Mouse (Mus musculus) spleen, postnatal 36 days (tissue): ENCODE results near the gene Lamb1.

Source experiments
- DNase-seq, 2 experiments: peaks; one replicate each; pipeline ENCODE4 v3.0.0; 2022; ENCODE audit warnings: low spot score in 2 of 2, mixed read lengths in 1 of 2

Gene Lamb1

DNA sequence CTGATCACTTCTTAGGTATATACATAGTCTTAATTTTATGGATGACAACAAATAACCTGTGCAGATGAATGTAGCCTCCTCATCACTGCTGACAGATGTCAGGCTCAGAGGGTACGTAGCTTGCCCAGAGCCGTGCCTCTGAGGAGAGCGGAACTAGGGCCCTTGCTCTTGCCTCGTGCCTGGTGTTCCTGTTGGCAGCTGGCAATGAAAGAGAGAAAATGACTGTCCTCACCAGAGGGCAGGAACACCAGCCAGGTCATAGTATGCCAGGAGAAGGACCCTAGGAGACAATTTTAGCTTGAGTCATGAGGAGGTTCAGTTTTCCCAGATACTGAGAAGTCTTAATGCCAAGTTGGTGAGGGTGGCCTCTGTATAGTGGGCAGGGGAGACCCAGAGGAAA lies 48.1 kb downstream of the Lamb1 start:
- DNase-seq, result no peak

DNA sequence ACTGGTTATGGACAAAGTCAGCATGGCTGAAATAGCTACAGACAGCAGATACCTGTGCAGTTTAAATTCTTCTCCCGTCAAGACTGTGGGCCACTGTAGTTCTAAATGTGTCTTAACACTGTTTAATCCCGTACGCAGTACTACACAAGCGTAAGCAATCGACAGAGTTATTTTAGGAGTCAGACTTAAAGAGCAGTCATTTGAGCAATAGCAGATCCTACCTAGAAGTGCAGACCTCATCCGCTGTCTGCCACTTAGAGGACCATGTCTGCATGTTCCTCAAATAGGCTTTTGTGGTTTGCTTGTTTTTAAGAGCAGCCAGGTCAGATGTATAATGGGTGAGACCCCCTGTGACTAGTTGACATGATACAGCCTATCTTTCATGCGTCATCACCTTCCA lies 49.3 kb downstream of the Lamb1 start:
- DNase-seq, result no peak

DNA sequence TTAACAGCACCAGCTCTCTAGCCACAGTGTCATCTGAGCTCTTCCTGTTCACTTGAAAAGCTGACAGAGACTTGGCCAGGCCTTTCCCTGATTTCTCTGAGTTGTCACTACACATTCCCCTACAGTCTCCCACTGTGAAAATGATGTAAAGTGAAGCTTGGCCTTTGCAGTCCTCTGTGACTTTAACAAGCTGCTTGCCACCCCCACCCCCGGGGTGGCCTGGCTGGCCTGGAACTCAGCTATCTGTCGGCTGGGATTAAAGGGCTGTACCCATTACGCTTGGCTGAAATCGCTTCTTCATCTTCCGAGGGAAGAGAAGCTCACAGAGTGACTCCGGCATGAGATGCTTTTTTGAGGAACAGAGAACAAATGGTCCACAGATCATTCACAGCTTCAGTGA lies 50.9 kb downstream of the Lamb1 start:
- no peak for DNase-seq

DNA sequence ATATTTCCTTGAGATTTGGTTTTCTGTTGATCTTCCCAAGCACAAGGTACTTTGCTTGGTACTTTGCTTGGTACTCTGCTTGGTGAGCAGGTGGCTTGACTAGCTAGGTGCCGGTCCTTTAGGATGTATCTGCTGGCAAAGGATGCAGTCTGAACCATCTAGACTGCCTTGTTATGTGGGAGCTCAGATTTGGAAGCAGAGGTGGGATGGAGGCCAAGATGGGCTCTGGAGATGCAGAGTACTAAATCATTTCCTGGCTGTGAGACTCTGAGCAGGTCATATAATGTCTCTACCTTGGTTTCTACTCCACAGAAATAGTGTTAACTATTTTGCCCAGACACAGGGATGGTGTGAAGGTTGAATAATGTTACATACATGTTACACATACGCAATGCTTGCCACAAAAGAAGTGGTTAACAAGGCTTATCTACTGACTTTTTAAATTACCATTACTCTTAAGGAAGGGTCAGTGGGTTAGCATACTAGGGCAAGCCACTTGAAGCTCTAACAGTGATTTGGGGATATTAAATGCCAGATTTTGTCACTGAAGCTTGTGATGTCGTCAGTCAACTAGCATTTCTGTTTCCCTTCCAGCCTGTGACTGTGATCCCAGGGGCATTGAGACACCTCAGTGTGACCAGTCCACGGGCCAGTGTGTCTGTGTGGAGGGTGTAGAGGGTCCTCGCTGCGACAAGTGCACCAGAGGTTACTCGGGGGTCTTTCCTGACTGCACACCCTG lies 52.8 kb downstream of the Lamb1 start:
- no peak for DNase-seq

DNA sequence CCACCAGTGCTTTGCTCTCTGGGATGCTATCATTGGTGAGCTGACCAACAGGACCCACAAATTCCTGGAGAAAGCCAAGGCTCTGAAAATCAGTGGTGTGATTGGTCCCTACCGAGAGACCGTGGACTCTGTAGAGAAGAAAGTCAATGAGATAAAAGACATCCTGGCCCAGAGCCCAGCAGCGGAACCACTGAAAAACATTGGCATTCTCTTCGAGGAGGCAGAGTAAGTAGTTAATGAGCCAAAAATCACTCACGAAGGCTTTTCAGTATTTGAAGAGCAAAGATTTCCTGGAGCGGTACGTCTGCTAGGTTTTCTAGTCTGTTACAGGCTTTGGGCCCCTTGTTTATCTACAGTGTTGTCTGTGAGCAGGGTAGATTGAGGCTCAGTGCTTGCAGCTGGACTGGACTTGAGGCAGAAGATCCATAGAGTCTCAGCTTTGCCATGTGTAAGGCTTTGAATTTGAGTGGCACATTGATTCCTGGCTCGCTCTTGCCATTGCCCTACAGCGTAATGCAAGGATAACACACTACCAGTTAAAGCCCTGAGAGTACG lies 53.5 kb downstream of the Lamb1 start:
- no peak for DNase-seq

DNA sequence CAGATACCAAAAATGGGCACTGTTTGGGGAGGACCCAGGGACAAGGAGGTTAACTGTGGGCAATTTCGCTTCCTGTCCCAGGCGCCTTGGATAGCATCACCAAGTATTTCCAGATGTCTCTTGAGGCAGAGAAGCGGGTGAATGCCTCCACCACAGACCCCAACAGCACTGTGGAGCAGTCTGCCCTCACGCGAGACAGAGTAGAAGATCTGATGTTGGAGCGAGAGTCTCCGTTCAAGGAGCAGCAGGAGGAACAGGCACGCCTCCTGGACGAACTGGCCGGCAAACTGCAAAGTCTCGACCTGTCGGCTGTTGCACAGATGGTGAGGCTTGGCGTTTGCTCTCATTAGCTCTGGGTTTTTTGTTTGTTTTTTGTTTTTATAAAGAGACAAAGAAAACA lies 55.8 kb downstream of the Lamb1 start:
- DNase-seq, result no peak

DNA sequence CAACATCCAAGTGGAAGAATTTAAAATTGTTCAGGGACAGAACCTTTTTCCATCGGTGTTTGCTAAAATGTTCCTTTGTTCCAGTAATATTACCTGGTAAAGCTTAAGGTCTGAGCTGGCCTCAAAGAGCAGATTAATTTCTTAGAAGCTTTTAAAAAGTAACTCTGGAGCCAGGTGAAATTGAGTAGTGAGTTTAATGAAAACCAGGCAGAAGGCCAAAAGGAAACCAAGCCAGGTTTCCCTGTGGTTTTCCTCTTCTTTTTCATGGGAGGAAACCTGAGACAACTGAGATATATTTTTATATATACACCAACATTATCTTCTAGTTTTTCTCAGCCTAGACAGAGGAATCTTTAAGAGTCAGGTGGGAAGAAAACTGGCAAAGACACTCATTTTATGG lies 56.5 kb downstream of the Lamb1 start:
- DNase-seq, result no peak

DNA sequence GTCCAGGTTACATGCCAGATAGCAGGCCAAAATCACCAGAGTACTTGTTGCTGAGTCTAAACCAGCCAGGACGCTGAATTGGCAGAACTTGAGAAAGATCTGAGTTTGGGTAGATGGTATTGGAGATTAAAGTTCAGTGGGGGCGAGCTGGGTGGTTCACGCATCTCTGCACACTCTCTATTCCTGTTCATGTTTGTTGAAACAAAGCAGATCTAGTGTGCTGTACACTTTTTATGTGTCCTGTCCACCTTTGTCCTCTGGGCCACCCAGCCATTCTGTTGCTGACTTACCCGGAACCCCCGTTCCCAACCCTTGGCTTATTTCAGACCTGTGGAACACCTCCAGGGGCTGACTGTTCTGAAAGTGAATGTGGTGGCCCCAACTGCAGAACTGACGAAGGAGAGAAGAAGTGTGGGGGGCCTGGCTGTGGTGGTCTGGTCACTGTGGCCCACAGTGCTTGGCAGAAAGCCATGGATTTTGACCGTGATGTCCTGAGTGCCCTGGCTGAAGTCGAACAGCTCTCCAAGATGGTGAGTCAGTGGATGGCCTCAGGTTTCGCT lies 58.2 kb downstream of the Lamb1 start:
- no peak for DNase-seq

DNA sequence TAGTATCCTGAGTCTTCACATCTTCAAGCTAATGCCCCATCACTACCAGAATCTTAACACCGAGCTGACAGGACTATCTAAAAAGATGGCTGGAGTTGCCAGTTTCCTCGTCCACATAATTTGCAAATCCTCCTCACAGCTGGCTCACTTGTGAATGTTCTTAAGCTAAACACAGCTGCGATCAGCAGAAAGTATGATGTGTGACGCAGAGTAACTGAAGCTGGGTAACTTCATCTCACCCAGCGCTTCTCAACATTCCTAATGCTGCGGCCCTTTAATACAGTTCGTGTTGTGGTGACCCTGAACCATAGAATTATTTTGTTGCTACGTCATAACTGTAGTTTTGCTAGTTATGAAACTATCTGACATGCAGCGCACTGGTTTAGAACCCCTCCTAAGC lies 62.1 kb downstream of the Lamb1 start:
- DNase-seq, result no peak

DNA sequence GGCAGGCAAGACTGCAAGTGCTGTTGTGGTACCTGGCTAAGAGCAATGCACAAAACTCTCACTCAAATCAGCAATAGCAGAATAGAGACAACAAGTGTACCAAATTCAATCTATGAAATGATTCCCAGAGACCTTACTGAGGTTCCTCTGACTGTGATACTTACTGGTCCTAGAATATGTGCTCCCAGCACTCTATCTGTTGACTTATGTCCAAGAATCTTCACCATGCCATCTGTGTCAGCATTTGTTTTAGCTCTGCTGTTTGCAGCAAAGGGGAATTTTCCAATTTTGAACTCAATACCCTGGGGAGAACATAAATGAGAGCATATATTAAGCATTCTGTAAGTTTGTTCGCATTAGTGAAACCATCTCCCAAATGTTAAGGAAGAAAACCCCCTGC lies 68.2 kb downstream of the Lamb1 start:
- no peak for DNase-seq

DNA sequence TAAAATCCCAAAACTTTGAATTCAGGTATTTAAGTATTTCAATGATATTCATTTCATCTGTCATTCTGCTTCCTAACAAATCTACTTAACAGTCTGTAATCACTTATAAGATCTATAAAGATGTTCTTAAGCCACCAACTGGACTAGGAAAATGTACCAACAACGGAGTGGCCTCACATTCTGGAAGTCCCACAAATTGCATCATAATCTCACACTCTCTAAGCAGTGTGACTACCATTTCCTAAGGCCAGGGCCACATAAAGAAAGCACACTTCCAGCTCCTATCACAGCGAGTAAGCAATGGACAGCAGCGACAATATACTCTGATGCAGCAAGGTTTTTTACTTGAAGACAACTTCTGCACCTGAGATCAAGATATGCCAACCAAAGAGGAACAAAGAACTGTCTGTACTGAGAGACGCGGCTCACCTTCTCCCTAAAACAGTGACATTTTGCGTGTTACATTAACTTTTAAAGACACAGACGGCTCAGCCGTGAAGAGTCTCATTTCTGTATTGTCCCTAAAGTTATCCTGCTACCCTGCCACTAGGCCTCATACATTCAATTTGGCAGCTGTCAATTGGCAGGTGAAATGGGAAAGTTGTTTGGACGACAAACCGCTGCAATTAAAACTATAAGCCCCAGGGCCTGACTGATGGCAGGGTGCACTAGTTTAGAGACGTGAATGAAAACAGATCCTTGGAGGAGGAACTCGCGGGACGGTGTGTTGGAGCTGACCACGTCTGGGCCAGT lies 85.3 kb downstream of the Lamb1 start:
- no peak for DNase-seq

DNA sequence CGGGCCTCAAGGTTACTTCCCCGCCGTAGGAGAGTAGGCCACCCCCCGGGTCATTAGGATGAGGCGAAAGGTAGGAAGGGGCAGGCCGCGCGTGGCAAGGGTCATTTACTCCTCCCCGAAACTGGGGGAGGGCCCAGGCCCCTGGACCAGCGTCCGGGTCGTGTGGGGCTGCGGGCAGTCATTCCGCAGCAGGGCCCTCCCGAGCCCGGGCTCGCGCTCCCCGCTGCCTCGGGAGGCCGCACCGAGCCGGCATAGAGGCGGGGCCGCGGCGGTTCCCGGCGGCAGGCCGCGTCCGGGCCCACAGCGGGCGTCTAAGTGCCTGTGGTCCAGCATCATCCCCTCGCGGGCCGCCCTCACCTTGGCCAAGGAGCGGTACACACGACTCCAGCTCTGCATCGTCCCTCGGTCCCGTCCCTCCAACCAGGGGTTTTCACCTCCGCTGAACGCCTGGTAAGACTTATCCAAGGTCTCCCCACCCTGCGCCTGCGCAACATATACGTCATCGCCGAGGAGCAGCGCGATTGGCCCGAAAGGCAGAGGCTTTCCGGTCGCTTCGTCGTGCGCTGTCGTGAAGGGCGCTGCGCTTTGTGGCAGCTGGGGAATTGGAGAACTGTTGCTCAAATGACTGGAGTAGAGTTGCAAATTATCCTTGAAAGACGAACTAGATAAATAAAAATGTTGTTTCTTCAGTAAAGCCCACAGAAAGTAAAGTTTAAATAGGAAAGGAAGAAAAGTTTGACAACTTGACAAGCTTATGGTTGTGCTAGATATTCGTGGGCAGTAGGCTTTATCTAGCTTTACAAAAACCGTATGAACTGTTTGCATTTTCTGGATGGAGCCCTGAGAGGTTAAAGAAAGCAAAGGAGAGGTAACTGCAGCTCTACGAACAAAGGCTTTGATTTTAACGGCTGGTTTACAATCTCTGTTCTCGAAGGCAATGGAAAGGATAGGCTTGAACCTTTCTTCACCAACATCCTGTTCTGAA lies 86.2 kb downstream of the Lamb1 start, which contains the start of gene Dld:
Dld (minus strand) TSS at position 510 of the 985 bp plus-strand sequence.
- DNase-seq, result peak; percentile 95

DNA sequence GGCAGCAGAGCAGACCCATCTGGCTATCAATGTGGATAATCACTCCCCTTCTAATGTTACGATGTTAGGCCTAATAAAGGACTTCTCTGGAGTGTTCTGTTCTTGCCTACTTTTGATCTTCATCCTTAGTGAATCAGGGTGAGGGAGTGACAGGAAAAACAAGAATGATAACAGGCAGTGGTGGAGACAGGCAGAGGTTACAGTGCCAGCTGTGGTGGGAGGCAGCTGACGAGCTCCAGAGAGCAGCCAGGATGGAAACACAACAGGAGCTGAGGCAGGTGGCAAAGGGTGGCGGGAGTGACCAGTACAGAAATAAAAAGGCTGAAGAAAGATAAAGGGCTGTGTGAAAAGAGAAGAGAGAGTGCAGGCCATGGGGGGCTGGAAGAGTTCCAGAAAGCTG lies 101.4 kb downstream of the Lamb1 start:
- DNase-seq, result no peak

DNA sequence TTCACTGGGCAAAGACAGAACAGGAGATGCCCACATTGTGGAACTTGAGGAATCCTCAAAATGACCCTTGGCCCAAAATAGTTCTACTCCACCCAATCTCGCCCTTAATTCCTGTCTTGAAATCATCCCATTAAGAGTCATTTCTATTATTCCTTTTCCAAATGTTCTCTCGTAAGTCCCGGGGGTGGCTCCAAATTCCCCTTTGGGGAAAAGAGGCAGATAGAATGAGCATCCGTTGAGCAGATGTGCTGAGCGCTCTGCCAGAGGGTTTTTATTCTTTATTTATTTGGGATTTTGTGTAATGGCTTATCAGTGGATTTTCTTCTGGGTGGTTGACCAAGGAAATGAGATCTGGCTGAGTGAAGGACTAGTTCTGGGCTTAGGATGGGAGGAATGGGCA lies 102.7 kb downstream of the Lamb1 start:
- DNase-seq, result no peak

DNA sequence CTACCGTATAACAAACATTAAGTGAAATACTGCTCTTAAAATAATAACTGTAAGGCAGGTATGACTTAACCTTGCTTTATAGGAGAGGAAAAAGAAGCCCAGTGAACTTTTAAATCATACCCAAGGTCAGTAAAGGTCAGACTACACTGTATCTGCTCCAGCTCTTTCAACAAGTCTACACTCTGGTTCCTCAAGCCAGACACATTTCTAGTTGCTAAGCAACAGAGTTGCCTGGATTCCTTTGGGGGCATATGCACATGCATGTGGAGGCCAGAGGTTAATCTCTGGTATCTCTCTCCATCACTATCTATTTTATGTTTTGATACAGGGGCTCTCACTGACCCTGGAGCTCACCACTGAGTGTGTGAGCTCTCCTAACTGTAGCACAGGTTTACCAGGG lies 104.1 kb downstream of the Lamb1 start:
- DNase-seq, result no peak

DNA sequence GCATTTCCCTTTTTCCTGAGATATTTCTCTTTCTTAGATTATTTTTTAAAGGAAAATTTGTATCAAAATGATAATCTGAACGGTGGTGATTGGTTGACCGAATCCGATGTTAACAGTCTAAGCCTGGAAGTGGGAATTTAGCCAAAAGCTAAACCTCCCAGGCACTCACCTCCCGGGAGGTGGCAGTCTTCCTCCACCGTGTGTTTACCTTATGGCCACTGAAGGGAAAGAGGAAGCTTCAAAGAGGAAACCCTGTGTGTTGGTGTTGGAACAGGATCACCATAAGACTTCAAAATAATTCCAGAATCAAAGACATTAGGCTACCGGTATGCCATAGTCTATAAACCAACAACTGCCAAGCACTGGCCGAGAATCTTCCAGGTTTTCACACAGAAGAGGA lies 104.6 kb downstream of the Lamb1 start:
- no peak for DNase-seq

DNA sequence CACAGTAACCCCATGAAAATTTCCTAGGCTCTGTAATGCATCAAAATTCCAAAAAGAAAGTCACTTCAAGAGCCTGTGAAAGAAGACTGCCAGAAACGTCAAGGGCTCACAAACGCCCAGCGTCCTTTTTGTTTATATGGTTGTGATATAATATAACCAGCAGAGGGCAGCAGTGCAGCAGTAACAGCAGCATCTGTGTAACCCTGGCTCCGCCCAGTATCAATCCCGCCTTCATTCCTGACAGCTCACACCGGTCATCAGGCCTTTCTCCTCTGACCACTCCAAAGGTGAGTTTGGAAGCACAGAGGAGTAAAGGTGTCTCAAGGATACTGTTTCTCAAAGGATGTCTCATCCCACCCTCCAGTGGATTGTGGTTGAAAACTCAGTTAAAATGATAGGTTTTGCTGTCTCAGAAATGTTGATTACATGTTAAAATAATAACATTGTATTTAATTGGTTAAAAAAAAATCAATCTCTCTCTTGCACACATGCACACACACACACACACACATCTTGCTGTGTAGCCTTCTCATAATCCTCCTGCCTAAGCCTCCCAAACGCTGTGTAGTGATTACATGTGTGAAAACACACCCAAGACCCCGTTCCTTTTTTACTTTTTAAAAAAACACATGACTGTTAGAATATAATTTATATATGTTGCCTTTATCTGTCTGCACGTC lies 109.7 kb downstream of the Lamb1 start:
- peak; percentile 22 to 43 for DNase-seq

DNA sequence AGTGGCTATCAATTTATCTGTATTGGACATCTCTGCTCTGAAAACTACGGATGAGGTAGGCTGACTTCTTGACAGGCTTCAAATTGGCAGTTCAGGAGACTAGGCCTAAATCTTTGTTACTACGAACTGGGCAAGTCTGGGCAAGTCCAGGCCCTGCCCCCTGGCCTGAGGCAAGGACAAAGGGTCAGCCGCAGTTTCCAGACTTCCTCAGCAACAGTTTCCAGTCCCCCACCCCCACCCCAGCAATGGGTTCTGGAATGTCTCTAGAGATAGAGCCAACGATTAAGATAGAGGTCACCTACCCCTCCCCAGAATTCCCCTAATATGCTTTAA lies 110.2 kb downstream of the Lamb1 start:
- no peak for DNase-seq

DNA sequence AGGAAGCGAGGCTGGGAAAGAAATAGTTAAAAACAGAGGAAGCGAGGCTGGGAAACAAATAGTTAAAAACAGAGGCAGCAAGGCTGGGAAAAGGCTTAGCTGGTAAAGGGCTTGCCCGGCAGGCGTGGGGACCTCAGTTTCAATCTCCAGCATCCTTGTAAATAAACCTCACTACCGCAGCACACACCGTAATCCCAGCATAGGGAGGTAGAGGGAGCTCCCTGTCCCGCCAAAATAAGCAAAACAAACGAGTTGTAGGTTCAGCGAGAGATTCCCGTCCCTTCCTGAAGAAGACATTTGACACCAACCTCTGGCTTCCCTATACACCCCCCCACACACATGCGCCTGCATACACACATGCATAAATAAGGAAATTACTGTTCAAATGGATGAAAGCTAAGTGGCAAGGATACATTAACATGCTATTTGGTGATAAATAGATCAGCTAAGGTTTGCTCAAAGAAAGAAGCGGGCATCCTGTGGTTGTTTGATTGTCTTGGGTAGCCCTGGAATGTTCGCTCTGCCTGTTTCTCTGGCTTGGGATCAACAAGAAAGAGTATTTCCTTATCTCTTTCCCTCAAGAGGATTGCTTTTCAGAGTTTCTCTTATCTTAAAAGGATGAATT lies 111.4 kb downstream of the Lamb1 start:
- no peak for DNase-seq

DNA sequence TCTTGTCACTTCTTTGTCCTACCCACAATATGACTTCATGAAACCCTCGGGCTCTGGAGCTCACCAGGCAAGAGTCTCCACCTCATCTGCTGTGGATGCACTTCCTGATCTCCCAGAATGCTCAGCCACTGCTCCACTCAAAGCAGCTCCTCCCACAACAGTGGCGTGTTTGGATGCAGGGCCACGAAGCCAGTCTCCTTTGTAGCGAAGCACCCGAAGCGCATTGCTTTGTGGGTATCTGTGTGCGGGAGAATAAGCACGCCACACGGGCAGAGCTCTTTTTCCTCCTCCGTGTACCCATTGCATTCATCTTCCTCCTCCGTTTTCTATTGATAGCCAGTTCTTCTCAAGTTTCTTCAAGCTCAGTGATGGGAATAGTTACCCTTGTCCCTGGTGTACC lies 112.2 kb downstream of the Lamb1 start:
- no peak for DNase-seq
